Mouse (Mus musculus): ENCODE measurements around the gene Tmem88b. TPM values are rescaled to one million over a fixed set of nuclear protein-coding genes. Genes with fewer than 3 reads are reported as not detected.
A peak's percentile ranks its signal among the peaks of the same experiment; 100 is the strongest.

The Tmem88b gene
- polyA plus RNA-seq, 2 experiments: 0.67 to 2.0 TPM

DNA sequence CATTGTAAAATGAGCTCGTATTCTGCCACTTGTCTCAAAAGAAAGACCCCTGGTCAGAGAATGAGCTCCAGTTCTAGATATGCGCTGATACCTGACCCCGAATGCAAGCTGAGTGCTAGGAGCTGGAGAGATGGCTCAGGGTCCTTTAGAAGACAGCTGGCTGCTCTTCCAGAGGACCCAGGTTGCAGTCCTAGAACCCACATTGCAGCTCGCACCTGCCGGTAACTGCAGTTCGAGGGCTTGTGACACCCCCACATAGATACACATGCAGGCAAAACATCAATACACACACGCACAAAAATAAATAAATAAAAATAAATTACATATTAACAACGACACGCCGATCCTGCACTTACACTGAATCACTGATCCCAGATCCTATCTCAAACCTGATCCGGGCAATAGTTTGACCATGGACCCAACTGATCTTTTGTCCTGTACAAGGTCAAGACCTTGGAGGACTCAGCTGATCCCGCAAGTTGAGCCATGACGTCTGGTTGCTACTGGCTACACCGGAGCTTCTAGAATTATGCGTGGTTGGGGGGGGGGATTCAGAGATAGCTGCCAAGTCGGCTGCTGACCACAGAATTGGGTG, 2.1 kb downstream of the Tmem88b start:
- peaks cover 3% of the 10 kb centered on the region; the same call in 1 of the 2 replicates for H3K4me1 ChIP-seq (ENCODE audit: control insufficient read depth, insufficient read depth, low read length)
- no peak for TF ChIP-seq POLR2A (IDR thresholded peaks at IDR 0.05; ENCODE audit: borderline replicate concordance, extremely low read depth, insufficient read depth, insufficient read length)
- ATAC-seq (ENCODE audit: low FRiP score, low read depth): no peak
- peak overlapping the region; percentile 59 for H3K4me3 ChIP-seq (replicated peaks; ENCODE audit: low read length)
- H3K27me3 ChIP-seq (ENCODE audit: control insufficient read depth, insufficient read depth, low read length): no peaks in the 10 kb centered on the region
- peak overlapping the region; percentile 71 for H3K4me2 ChIP-seq (replicated peaks; ENCODE audit: low read depth, low read length, severe bottlenecking)
- no peaks in the 10 kb centered on the region for H3K9me3 ChIP-seq (ENCODE audit: control insufficient read depth, low read length)
- DNase-seq (ENCODE audit: low spot score): no peak
- H3K27ac ChIP-seq (replicated peaks; ENCODE audit: low read depth, low read length): peak overlapping the region; percentile 70; the same call in 1 of the 2 replicates
- H3K36me3 ChIP-seq (ENCODE audit: control insufficient read depth, insufficient read depth, low read length): no peaks in the 10 kb centered on the region
- H3K9ac ChIP-seq (ENCODE audit: low read depth, low read length, severe bottlenecking): peak overlapping the region; percentile 82
- 43% methylated on average over 16 of the region's 16 CpGs for WGBS

DNA sequence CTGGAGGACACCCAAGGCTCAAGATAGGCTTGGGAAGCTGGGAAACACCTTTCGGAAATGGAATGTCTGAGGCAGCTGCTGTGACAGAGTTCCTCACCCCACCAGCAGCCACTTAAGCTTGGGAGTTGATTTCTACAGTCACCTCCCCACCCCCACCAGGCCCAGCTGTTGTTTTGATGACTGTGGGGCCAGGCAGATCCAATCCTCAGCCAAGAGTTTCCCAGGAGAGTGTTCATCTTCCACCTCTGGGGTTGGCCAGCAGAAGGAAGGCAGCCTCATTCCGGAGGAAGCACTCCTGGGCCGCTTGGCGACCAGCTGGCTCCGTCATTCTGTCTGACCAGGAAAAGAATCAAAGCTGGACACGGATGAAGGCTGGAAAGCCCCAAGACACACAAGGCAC, 4.8 kb downstream of the Tmem88b start:
- Histone ChIP-seq H3K4me3 (replicated peaks; ENCODE audit: low read length) (no peak overlapping the region), H3K27me3 (ENCODE audit: control insufficient read depth, insufficient read depth, low read length) (no peaks in the 10 kb centered on the region), H3K9ac (ENCODE audit: low read depth, low read length, severe bottlenecking) (no peak overlapping the region), H3K9me3 (ENCODE audit: control insufficient read depth, low read length) (no peaks in the 10 kb centered on the region), H3K4me1 (ENCODE audit: control insufficient read depth, insufficient read depth, low read length) (peaks cover 3% of the 10 kb centered on the region; the same call in 1 of the 2 replicates), H3K36me3 (ENCODE audit: control insufficient read depth, insufficient read depth, low read length) (no peaks in the 10 kb centered on the region), H3K4me2 (replicated peaks; ENCODE audit: low read depth, low read length, severe bottlenecking) (no peak overlapping the region), H3K27ac (replicated peaks; ENCODE audit: low read depth, low read length) (no peak overlapping the region; the same call in 1 of the 2 replicates)
- no peak for TF ChIP-seq POLR2A (IDR thresholded peaks at IDR 0.05; ENCODE audit: borderline replicate concordance, extremely low read depth, insufficient read depth, insufficient read length)
- 19% methylated on average over 6 of the region's 6 CpGs for WGBS
- DNase-seq (ENCODE audit: low spot score) (peak; percentile 82), ATAC-seq (ENCODE audit: low FRiP score, low read depth) (peak; percentile 71)

DNA sequence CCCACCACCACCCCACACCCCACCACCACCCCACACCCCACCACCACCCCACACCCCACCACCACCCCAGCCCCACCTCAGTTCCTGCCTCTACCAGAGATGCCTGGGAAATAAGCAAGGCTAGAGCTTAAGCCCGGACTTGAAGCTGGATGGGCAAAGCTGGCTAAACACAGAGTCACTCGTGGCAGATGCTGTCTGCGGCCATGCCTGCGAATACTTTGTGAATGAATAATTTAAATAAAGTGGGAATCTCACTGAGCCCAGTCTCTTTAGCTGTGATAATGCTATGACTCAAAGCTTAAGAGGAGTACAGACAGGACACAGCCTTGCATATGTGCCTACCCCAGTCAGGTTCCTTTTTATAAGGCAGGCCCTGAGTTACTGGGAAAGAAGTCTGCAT, 6.2 kb downstream of the Tmem88b start:
- Histone ChIP-seq H3K4me3 (replicated peaks; ENCODE audit: low read length) (no peak overlapping the region), H3K27me3 (ENCODE audit: control insufficient read depth, insufficient read depth, low read length) (no peaks in the 10 kb centered on the region), H3K36me3 (ENCODE audit: control insufficient read depth, insufficient read depth, low read length) (no peaks in the 10 kb centered on the region), H3K27ac (replicated peaks; ENCODE audit: low read depth, low read length) (no peak overlapping the region), H3K4me2 (replicated peaks; ENCODE audit: low read depth, low read length, severe bottlenecking) (no peak overlapping the region), H3K9me3 (ENCODE audit: control insufficient read depth, low read length) (no peaks in the 10 kb centered on the region), H3K9ac (ENCODE audit: low read depth, low read length, severe bottlenecking) (no peak overlapping the region), H3K4me1 (ENCODE audit: control insufficient read depth, insufficient read depth, low read length) (peaks cover 4% of the 10 kb centered on the region; the same call in 1 of the 2 replicates)
- no peak for TF ChIP-seq POLR2A (IDR thresholded peaks at IDR 0.05; ENCODE audit: borderline replicate concordance, extremely low read depth, insufficient read depth, insufficient read length)
- WGBS: 81% methylated on average over 4 of the region's 4 CpGs
- no peak for DNase-seq (ENCODE audit: low spot score)
- ATAC-seq (ENCODE audit: low FRiP score, low read depth): no peak

DNA sequence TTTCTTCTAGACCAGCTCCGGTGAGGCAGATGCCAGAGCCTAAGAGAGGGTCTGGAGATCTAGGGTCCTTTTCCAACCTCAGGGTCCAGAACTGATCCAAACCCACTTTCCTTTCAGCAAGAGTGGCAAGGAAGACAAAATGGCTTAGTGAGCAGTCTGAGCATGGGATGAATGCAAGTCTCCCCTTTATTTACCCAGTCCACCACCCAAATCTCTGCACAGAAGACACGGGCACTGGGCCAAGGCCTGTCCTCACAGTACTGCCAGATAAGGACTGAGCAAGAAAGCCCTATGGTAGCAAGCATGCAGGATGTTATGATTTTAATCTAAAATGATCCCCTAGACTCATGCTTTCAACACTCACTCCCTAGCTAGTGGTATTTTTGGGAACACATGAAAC, 7.9 kb downstream of the Tmem88b start:
- no peaks in the 10 kb centered on the region for H3K36me3 ChIP-seq (ENCODE audit: control insufficient read depth, insufficient read depth, low read length)
- no peak overlapping the region for H3K4me3 ChIP-seq (replicated peaks; ENCODE audit: low read length)
- H3K4me1 ChIP-seq (ENCODE audit: control insufficient read depth, insufficient read depth, low read length): peaks cover 12% of the 10 kb centered on the region; the same call in 1 of the 2 replicates
- no peak overlapping the region for H3K9ac ChIP-seq (ENCODE audit: low read depth, low read length, severe bottlenecking)
- no peak overlapping the region for H3K27ac ChIP-seq (replicated peaks; ENCODE audit: low read depth, low read length)
- WGBS: 84% methylated on average over 2 of the region's 2 CpGs
- H3K4me2 ChIP-seq (replicated peaks; ENCODE audit: low read depth, low read length, severe bottlenecking): no peak overlapping the region
- H3K9me3 ChIP-seq (ENCODE audit: control insufficient read depth, low read length): no peaks in the 10 kb centered on the region
- no peak for ATAC-seq (ENCODE audit: low FRiP score, low read depth)
- no peak for DNase-seq (ENCODE audit: low spot score)
- H3K27me3 ChIP-seq (ENCODE audit: control insufficient read depth, insufficient read depth, low read length): no peaks in the 10 kb centered on the region
- TF ChIP-seq POLR2A (IDR thresholded peaks at IDR 0.05; ENCODE audit: borderline replicate concordance, extremely low read depth, insufficient read depth, insufficient read length): no peak

DNA sequence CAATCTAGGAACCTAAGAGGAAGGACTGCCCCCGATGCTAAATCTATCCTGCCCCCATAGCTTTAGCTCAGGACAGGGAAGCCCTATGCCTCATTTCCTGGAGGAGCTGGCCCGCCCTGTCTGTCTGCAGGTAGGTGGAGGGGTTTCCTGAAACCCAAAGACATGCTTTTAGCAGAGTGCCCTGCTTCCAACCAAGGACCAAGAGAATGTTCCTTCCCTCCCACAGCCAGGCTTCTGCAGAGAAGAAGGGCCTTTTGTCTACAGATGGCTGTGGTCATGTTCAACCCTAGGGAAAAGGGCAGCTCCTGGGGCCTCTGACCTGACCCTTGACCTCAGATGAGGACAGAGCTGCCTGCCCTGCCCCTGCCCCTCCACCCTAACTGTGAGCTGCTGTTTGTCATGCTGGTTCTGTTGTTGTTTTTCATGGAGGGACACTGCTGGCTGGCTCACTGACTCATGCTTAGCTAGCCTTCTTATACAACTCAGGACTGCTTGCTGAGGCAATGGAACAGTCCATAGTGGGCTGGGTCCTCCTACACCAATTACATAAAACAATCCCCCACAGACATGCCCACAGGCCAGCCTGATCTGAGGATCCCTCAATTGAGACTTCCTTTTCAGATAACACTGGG, 8.9 kb downstream of the Tmem88b start:
- H3K27me3 ChIP-seq (ENCODE audit: control insufficient read depth, insufficient read depth, low read length): no peaks in the 10 kb centered on the region
- peaks cover 12% of the 10 kb centered on the region; the same call in 1 of the 2 replicates for H3K4me1 ChIP-seq (ENCODE audit: control insufficient read depth, insufficient read depth, low read length)
- H3K9ac ChIP-seq (ENCODE audit: low read depth, low read length, severe bottlenecking): no peak overlapping the region
- no peaks in the 10 kb centered on the region for H3K9me3 ChIP-seq (ENCODE audit: control insufficient read depth, low read length)
- DNase-seq (ENCODE audit: low spot score) (no peak), ATAC-seq (ENCODE audit: low FRiP score, low read depth) (no peak)
- H3K4me3 ChIP-seq (replicated peaks; ENCODE audit: low read length): no peak overlapping the region
- no peak overlapping the region for H3K27ac ChIP-seq (replicated peaks; ENCODE audit: low read depth, low read length)
- no peaks in the 10 kb centered on the region for H3K36me3 ChIP-seq (ENCODE audit: control insufficient read depth, insufficient read depth, low read length)
- no peak overlapping the region for H3K4me2 ChIP-seq (replicated peaks; ENCODE audit: low read depth, low read length, severe bottlenecking)
- TF ChIP-seq POLR2A (IDR thresholded peaks at IDR 0.05; ENCODE audit: borderline replicate concordance, extremely low read depth, insufficient read depth, insufficient read length): no peak
- WGBS: 61% methylated on average over 2 of the region's 2 CpGs
